Mouse (Mus musculus) kidney, adult 2 months (tissue): ENCODE measurements around the gene Ankrd28.

Source experiments
- CTCF ChIP-seq: fragments of 200-500 bp; conservative IDR thresholded peaks from 2 replicates; pipeline ENCODE4 v1.5.1; 2011; ENCODE audit warnings: low read depth, mild to moderate bottlenecking, control low read depth, low read length, moderate library complexity, mixed read lengths; ENCODE audit not compliant: insufficient read depth, insufficient read length
- POLR2A ChIP-seq: fragments of 200-500 bp; IDR thresholded peaks from one replicate; pipeline ENCODE4 v1.6.1; 2011; ENCODE audit warnings: low read depth, low read length, control low read depth

GRCm38 (mm10) chr14:31843571-31843970, 13.1 kb upstream of the Ankrd28 start:
- no peak for TF ChIP-seq CTCF
- no peak for TF ChIP-seq POLR2A
